Mouse (Mus musculus) embryonic facial prominence, embryonic 13.5 days (tissue): Measurements from ENCODE around the gene Pex6. TPM values are rescaled to one million over a fixed set of nuclear protein-coding genes. Genes with fewer than 3 reads are reported as not detected.

Experiments used
- polyA plus RNA-seq: library from polyadenylated mRNA; unstranded; fragments of >200 nt; fragmentation: Nextera tagmentation; extraction: Ambion mirVana; gene quantifications from 2 replicates; pipeline ENCODE4 v1.2.1, GENCODE M21; 2015

Gene Pex6
- polyA plus RNA-seq, 1 experiment from 2014 or later, result 32.4 TPM

Other genes starting within 250 kb of the Pex6 start
- 0.14 and 0.27 TPM in 2 replicates for gene Ttbk1, start 223.8 kb upstream of the Pex6 start, polyA plus RNA-seq
- gene Dnph1, start 214.8 kb upstream of the Pex6 start, polyA plus RNA-seq, result 60.8 and 63.5 TPM in 2 replicates
- gene Cul9, start 165.1 kb upstream of the Pex6 start, polyA plus RNA-seq, result 10.7 and 11.4 TPM in 2 replicates
- gene Srf, start 155.3 kb upstream of the Pex6 start, polyA plus RNA-seq, result 6.3 and 8.9 TPM in 2 replicates
- 148 and 149 TPM in 2 replicates for gene Ptk7, start 82.0 kb upstream of the Pex6 start, polyA plus RNA-seq
- gene Klc4, start 65.4 kb upstream of the Pex6 start, polyA plus RNA-seq, result 21.8 and 26.3 TPM in 2 replicates
- 92.7 and 95.4 TPM in 2 replicates for gene Mrpl2, start 65.2 kb upstream of the Pex6 start, polyA plus RNA-seq
- gene Cul7, start 61.1 kb upstream of the Pex6 start, polyA plus RNA-seq, result 57.4 and 64.1 TPM in 2 replicates
- gene Rrp36, start 37.1 kb upstream of the Pex6 start, polyA plus RNA-seq, result 72.3 and 75.6 TPM in 2 replicates
- 160 and 176 TPM in 2 replicates for gene Mea1, start 32.7 kb upstream of the Pex6 start, polyA plus RNA-seq
- gene Klhdc3, start 30.5 kb upstream of the Pex6 start, polyA plus RNA-seq, result 121 and 133 TPM in 2 replicates
- 85.8 and 100 TPM in 2 replicates for gene Ppp2r5d, start 6.4 kb upstream of the Pex6 start, polyA plus RNA-seq
- gene Gnmt, start 17.7 kb downstream of the Pex6 start, polyA plus RNA-seq, result 0.34 and 1.8 TPM in 2 replicates
- 65.5 and 67.0 TPM in 2 replicates for gene Cnpy3, start 40.8 kb downstream of the Pex6 start, polyA plus RNA-seq
- 0.53 TPM in 1 of 2 replicates, not detected in the other for gene Ptcra, start 52.2 kb downstream of the Pex6 start, polyA plus RNA-seq
- 69.8 and 78.6 TPM in 2 replicates for gene 2310039H08Rik, start 61.2 kb downstream of the Pex6 start, polyA plus RNA-seq
- gene Rpl7l1, start 71.2 kb downstream of the Pex6 start, polyA plus RNA-seq, result 172 and 178 TPM in 2 replicates
- gene Bicral, start 147.0 kb downstream of the Pex6 start, polyA plus RNA-seq, result 4.4 and 5.0 TPM in 2 replicates
- 58.5 and 63.3 TPM in 2 replicates for gene Tbcc, start 179.2 kb downstream of the Pex6 start, polyA plus RNA-seq
- gene Prph2, start 199.0 kb downstream of the Pex6 start, polyA plus RNA-seq, result not detected in 2 replicates